Mouse (Mus musculus): ENCODE data around the gene Taok3. TPM values are rescaled to one million over a fixed set of nuclear protein-coding genes. Genes with fewer than 3 reads are reported as not detected.

Gene Taok3
- polyA plus RNA-seq, 1 experiment from 2014 or later: 47.0 TPM

GRCm38 (mm10) chr5:117108731-117109130 is 11.2 kb upstream of the Taok3 start:
- no peak for ATAC-seq (ENCODE audit: low FRiP score)
- no peak overlapping the region for H3K27ac ChIP-seq
- H3K4me2 ChIP-seq: no peak overlapping the region
- 96% methylated on average over 13 of the region's 13 CpGs for WGBS
- H3K9me3 ChIP-seq: no peaks in the 10 kb centered on the region
- no peak overlapping the region for H3K4me3 ChIP-seq
- peaks cover 92% of the 10 kb centered on the region for H3K36me3 ChIP-seq
- no peaks in the 10 kb centered on the region for H3K27me3 ChIP-seq
- peaks cover under 1% of the 10 kb centered on the region for H3K4me1 ChIP-seq (replicated peaks)
- H3K9ac ChIP-seq: no peak overlapping the region

GRCm38 (mm10) chr5:117109522-117109921 is 10.4 kb upstream of the Taok3 start:
- Histone ChIP-seq H3K9me3 (no peaks in the 10 kb centered on the region), H3K4me2 (no peak overlapping the region), H3K27ac (no peak overlapping the region), H3K9ac (no peak overlapping the region), H3K27me3 (no peaks in the 10 kb centered on the region), H3K36me3 (peaks cover 87% of the 10 kb centered on the region), H3K4me1 (replicated peaks) (peaks cover 9% of the 10 kb centered on the region), H3K4me3 (no peak overlapping the region)
- 92% methylated on average over 8 of the region's 8 CpGs for WGBS
- no peak for ATAC-seq (ENCODE audit: low FRiP score)

GRCm38 (mm10) chr5:117111064-117111773 is 8.7 kb upstream of the Taok3 start:
- H3K9me3 ChIP-seq: no peaks in the 10 kb centered on the region
- no peak overlapping the region for H3K27ac ChIP-seq
- H3K4me3 ChIP-seq: no peak overlapping the region
- peaks cover 71% of the 10 kb centered on the region for H3K36me3 ChIP-seq
- H3K4me1 ChIP-seq (replicated peaks): peaks cover 15% of the 10 kb centered on the region
- WGBS: 89% methylated on average over 16 of the region's 16 CpGs
- no peaks in the 10 kb centered on the region for H3K27me3 ChIP-seq
- no peak overlapping the region for H3K9ac ChIP-seq
- ATAC-seq (ENCODE audit: low FRiP score): no peak
- no peak overlapping the region for H3K4me2 ChIP-seq

GRCm38 (mm10) chr5:117111774-117112112 is 8.2 kb upstream of the Taok3 start:
- no peak overlapping the region for H3K4me2 ChIP-seq
- no peak overlapping the region for H3K4me3 ChIP-seq
- H3K27ac ChIP-seq: no peak overlapping the region
- H3K9me3 ChIP-seq: no peaks in the 10 kb centered on the region
- no peaks in the 10 kb centered on the region for H3K27me3 ChIP-seq
- H3K9ac ChIP-seq: no peak overlapping the region
- H3K4me1 ChIP-seq (replicated peaks): peaks cover 15% of the 10 kb centered on the region
- H3K36me3 ChIP-seq: peaks cover 66% of the 10 kb centered on the region
- no peak for ATAC-seq (ENCODE audit: low FRiP score)
- WGBS: 98% methylated on average over 7 of the region's 7 CpGs

GRCm38 (mm10) chr5:117113330-117113729 is 6.6 kb upstream of the Taok3 start:
- Histone ChIP-seq H3K9me3 (no peaks in the 10 kb centered on the region), H3K4me2 (no peak overlapping the region), H3K4me3 (no peak overlapping the region), H3K27me3 (no peaks in the 10 kb centered on the region), H3K4me1 (replicated peaks) (peaks cover 15% of the 10 kb centered on the region), H3K27ac (no peak overlapping the region), H3K9ac (no peak overlapping the region), H3K36me3 (peaks cover 50% of the 10 kb centered on the region)
- 92% methylated on average over 7 of the region's 7 CpGs for WGBS
- ATAC-seq (ENCODE audit: low FRiP score): no peak

- Histone ChIP-seq H3K27ac (peak overlapping the region; percentile 89), H3K4me2 (peak overlapping the region; percentile 97), H3K27me3 (no peaks in the 10 kb centered on the region), H3K4me3 (peak overlapping the region; percentile 94), H3K9ac (peak overlapping the region; percentile 93), H3K4me1 (replicated peaks) (peaks cover 24% of the 10 kb centered on the region), H3K36me3 (peaks cover 36% of the 10 kb centered on the region), H3K9me3 (no peaks in the 10 kb centered on the region)
- no peak for ATAC-seq (ENCODE audit: low FRiP score)
- 7% methylated on average over 16 of the region's 16 CpGs for WGBS
These were observed 5.2 kb upstream of the Taok3 start for GRCm38 (mm10) chr5:117114581-117115192.

- H3K4me1 ChIP-seq (replicated peaks): peaks cover 24% of the 10 kb centered on the region
- peaks cover 32% of the 10 kb centered on the region for H3K36me3 ChIP-seq
- peak overlapping the region; percentile 93 for H3K9ac ChIP-seq
- H3K4me2 ChIP-seq: peak overlapping the region; percentile 97
- peak; percentile 33 for ATAC-seq (ENCODE audit: low FRiP score)
- H3K27ac ChIP-seq: peak overlapping the region; percentile 89
- under 1% methylated on average over 43 of the region's 43 CpGs for WGBS
- H3K4me3 ChIP-seq: peak overlapping the region; percentile 94
- no peaks in the 10 kb centered on the region for H3K9me3 ChIP-seq
- H3K27me3 ChIP-seq: no peaks in the 10 kb centered on the region
These were observed 4.6 kb upstream of the Taok3 start for GRCm38 (mm10) chr5:117115193-117115767.

- WGBS: under 1% methylated on average over 57 of the region's 59 CpGs
- Histone ChIP-seq H3K36me3 (peaks cover 26% of the 10 kb centered on the region), H3K4me2 (peak within 1 kb of the TSS; percentile 97), H3K4me3 (peak within 1 kb of the TSS; percentile 94), H3K9ac (peak within 1 kb of the TSS; percentile 93), H3K9me3 (no peaks in the 10 kb centered on the region), H3K27me3 (peaks cover 3% of the 10 kb centered on the region), H3K27ac (peak within 1 kb of the TSS; percentile 89), H3K4me1 (replicated peaks) (peaks cover 29% of the 10 kb centered on the region)
- ATAC-seq (ENCODE audit: low FRiP score): peak; percentile 85
These were observed 4.0 kb upstream of the Taok3 start, which contains the start of gene Suds3 for GRCm38 (mm10) chr5:117115836-117116366. Suds3 (minus strand) TSS chr5:117116113.

GRCm38 (mm10) chr5:117116660-117117059 is 3.3 kb upstream of the Taok3 start:
- ATAC-seq (ENCODE audit: low FRiP score): no peak
- WGBS: 65% methylated on average over 2 of the region's 2 CpGs
- no peak overlapping the region for H3K4me2 ChIP-seq

GRCm38 (mm10) chr5:117117241-117117640 is 2.7 kb upstream of the Taok3 start:
- Histone ChIP-seq H3K27me3 (peaks cover 15% of the 10 kb centered on the region), H3K9me3 (no peaks in the 10 kb centered on the region), H3K36me3 (peaks cover 14% of the 10 kb centered on the region), H3K9ac (no peak overlapping the region), H3K4me2 (no peak overlapping the region), H3K4me3 (no peak overlapping the region), H3K4me1 (replicated peaks) (peaks cover 40% of the 10 kb centered on the region), H3K27ac (no peak overlapping the region)
- ATAC-seq (ENCODE audit: low FRiP score): no peak
- 79% methylated on average over 2 of the region's 2 CpGs for WGBS

More at GRCm38 (mm10) chr5:117116660-117117059, 3.3 kb upstream of the Taok3 start:
- H3K27me3 ChIP-seq: peaks cover 11% of the 10 kb centered on the region
- H3K36me3 ChIP-seq: peaks cover 19% of the 10 kb centered on the region
- no peak overlapping the region for H3K4me3 ChIP-seq
- H3K27ac ChIP-seq: no peak overlapping the region
- no peak overlapping the region for H3K9ac ChIP-seq
- peaks cover 37% of the 10 kb centered on the region for H3K4me1 ChIP-seq (replicated peaks)
- H3K9me3 ChIP-seq: no peaks in the 10 kb centered on the region

GRCm38 (mm10) chr5:117117716-117118115 is 2.2 kb upstream of the Taok3 start:
- 70% methylated on average over 7 of the region's 7 CpGs for WGBS
- no peaks in the 10 kb centered on the region for H3K9me3 ChIP-seq
- no peak overlapping the region for H3K9ac ChIP-seq
- peaks cover 9% of the 10 kb centered on the region for H3K36me3 ChIP-seq
- H3K4me3 ChIP-seq: no peak overlapping the region
- peaks cover 16% of the 10 kb centered on the region for H3K27me3 ChIP-seq
- peaks cover 43% of the 10 kb centered on the region for H3K4me1 ChIP-seq (replicated peaks)
- ATAC-seq (ENCODE audit: low FRiP score): no peak
- no peak overlapping the region for H3K4me2 ChIP-seq
- no peak overlapping the region for H3K27ac ChIP-seq

GRCm38 (mm10) chr5:117118220-117118619 is 1.7 kb upstream of the Taok3 start:
- ATAC-seq (ENCODE audit: low FRiP score): no peak
- no peaks in the 10 kb centered on the region for H3K9me3 ChIP-seq
- peaks cover 43% of the 10 kb centered on the region for H3K4me1 ChIP-seq (replicated peaks)
- peaks cover 16% of the 10 kb centered on the region for H3K27me3 ChIP-seq
- no peak overlapping the region for H3K4me2 ChIP-seq
- no peak overlapping the region for H3K27ac ChIP-seq
- H3K9ac ChIP-seq: no peak overlapping the region
- peaks cover 4% of the 10 kb centered on the region; the same call in 1 of the 2 replicates for H3K36me3 ChIP-seq
- H3K4me3 ChIP-seq: no peak overlapping the region
- WGBS: 89% methylated on average over 2 of the region's 2 CpGs

Measured in hindbrain, embryonic 13.5 days (tissue).